Mouse (Mus musculus) testis, adult 2 months (tissue): ENCODE results near the gene Arl6ip5. TPM values are rescaled to one million over a fixed set of nuclear protein-coding genes. Genes with fewer than 3 reads are reported as not detected.

ENCODE experiments used
- H3K27ac ChIP-seq: fragments of 200-500 bp; 2 replicates; pipeline ENCODE4 v1.5.1; 2012; ENCODE audit warnings: low read depth, low read length; ENCODE audit not compliant: control insufficient read depth, insufficient read depth
- H3K27me3 ChIP-seq: fragments of 200-500 bp; 2 replicates; pipeline ENCODE4 v1.6.1; 2012; ENCODE audit warnings: mild to moderate bottlenecking, low read length, moderate library complexity; ENCODE audit not compliant: control insufficient read depth, insufficient read depth
- H3K36me3 ChIP-seq: fragments of 200-500 bp; 2 replicates; pipeline ENCODE4 v1.6.1; 2012; ENCODE audit warnings: mild to moderate bottlenecking, low read length; ENCODE audit not compliant: control insufficient read depth, insufficient read depth
- H3K4me1 ChIP-seq: fragments of 200-500 bp; 2 replicates; pipeline ENCODE4 v1.6.1; 2012; ENCODE audit warnings: low read length; ENCODE audit not compliant: control insufficient read depth, insufficient read depth
- H3K4me3 ChIP-seq: fragments of 200-500 bp; 2 replicates; pipeline ENCODE4 v1.5.1; 2012; ENCODE audit warnings: low read depth, mild to moderate bottlenecking, low read length, moderate library complexity, mixed read lengths; ENCODE audit not compliant: control insufficient read depth
- CTCF ChIP-seq: fragments of 200-500 bp; IDR thresholded peaks from 2 replicates; pipeline ENCODE4 v1.5.1; 2012; ENCODE audit warnings: low read depth, mild to moderate bottlenecking, inconsistent platforms, low read length, moderate library complexity; ENCODE audit not compliant: control insufficient read depth, insufficient read depth, insufficient replicate concordance
- POLR2A ChIP-seq: fragments of 200-500 bp; IDR thresholded peaks from 2 replicates; pipeline ENCODE4 v1.6.1; 2012; ENCODE audit warnings: low read depth, mild to moderate bottlenecking, inconsistent platforms, low read length, moderate library complexity; ENCODE audit not compliant: control insufficient read depth
- polyA plus RNA-seq: library from polyadenylated mRNA; depleted of rRNA; stranded (reverse); fragments of >200 nt; gene quantifications from 2 replicates; pipeline ENCODE4 v1.2.3, GENCODE M21; 2012

Gene Arl6ip5
- polyA plus RNA-seq, 1 experiment, result 8.1 TPM

DNA sequence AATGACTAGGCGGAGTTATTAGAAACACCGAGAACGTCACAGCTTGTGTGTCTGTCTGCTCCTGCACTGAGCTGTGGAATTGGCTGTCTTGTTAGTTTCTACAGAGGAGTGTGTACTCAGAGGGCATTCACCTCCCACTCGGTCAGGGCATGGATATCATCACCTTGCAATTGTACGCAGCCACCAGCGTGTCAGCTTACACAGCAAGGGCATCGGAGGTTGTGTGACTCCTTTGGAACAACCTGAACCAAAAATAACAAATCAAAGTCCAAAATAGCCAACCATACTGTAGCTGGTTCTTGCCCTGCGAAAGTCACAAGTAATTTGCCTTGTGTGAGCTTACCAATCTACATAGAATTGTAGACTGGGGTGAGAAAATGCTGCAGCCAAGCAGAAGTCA, 54.8 kb downstream of the Arl6ip5 start:
- TF ChIP-seq POLR2A, result no peak
- no peak for TF ChIP-seq CTCF
- no peaks in the 10 kb centered on the region for H3K36me3 ChIP-seq
- H3K4me1 ChIP-seq, result no peaks in the 10 kb centered on the region
- no peak overlapping the region for H3K4me3 ChIP-seq
- H3K27ac ChIP-seq, result no peak overlapping the region
- H3K27me3 ChIP-seq, result no peaks in the 10 kb centered on the region

DNA sequence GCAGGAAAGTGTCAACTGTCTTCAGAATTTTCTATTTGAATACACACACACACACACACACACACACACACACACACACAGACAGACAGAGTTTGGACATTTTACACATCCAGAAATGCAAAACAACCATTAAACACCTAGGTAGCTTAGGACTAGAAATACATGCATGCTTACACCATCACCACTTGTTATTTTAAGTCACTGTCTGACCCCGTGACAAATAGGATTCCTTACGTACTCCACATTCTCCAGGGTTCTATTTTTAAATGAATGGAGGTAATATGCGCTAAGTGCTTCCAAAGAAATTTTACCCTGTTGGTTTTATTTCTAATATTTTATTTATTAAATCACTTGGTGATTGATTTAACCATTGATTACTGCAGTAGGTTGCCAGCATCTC, 55.2 kb downstream of the Arl6ip5 start:
- TF ChIP-seq POLR2A (no peak), CTCF (no peak)
- Histone ChIP-seq H3K4me3 (no peak overlapping the region), H3K36me3 (no peaks in the 10 kb centered on the region)

DNA sequence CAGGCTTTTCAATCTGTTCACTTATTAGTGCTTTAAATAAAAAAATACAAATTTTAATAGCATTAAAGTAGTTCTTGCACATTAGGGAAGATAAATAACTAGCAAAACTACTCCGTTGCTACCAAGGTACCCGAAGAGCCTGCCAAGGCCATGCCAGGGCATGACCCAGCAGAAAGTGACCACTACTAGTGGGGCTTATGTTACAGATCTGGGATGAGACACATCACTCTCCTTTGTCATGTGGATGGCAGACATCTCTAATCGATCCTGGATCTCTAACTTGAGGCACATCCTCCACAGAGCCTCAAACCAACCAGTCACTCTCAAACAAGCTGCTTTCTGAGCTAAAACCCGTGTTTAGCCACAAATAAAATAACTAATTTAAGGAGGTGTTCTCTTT, 56.2 kb downstream of the Arl6ip5 start:
- Histone ChIP-seq H3K4me1 (no peaks in the 10 kb centered on the region), H3K27ac (no peak overlapping the region), H3K36me3 (no peaks in the 10 kb centered on the region), H3K4me3 (no peak overlapping the region), H3K27me3 (no peaks in the 10 kb centered on the region)
- no peak for TF ChIP-seq POLR2A

More for the DNA sequence above, 55.2 kb downstream of the Arl6ip5 start:
- H3K4me1 ChIP-seq, result no peaks in the 10 kb centered on the region
- H3K27me3 ChIP-seq, result no peaks in the 10 kb centered on the region
- no peak overlapping the region for H3K27ac ChIP-seq

DNA sequence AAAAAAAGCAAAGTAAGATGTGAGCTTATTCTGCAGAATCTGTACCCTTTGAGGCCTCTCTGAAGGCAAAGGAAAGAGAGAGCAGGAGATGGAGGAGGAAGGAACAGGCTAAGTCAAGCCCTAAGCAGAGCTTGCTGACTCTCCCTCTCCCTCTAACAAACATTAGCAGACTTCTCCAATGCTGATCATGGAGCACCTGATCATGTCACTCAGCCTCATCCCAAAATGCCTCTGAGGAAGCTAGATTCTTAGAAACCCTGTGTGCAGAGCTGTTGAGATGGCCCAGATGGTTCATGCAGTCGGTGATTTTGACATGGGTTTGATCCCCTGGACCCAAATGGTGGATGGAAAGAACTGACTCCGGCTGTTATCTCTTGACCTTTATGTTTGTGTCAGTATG, 56.6 kb downstream of the Arl6ip5 start:
- no peaks in the 10 kb centered on the region for H3K27me3 ChIP-seq
- H3K4me1 ChIP-seq, result no peaks in the 10 kb centered on the region
- no peak overlapping the region for H3K27ac ChIP-seq
- TF ChIP-seq POLR2A (no peak), CTCF (no peak)
- no peaks in the 10 kb centered on the region for H3K36me3 ChIP-seq
- H3K4me3 ChIP-seq, result no peak overlapping the region

DNA sequence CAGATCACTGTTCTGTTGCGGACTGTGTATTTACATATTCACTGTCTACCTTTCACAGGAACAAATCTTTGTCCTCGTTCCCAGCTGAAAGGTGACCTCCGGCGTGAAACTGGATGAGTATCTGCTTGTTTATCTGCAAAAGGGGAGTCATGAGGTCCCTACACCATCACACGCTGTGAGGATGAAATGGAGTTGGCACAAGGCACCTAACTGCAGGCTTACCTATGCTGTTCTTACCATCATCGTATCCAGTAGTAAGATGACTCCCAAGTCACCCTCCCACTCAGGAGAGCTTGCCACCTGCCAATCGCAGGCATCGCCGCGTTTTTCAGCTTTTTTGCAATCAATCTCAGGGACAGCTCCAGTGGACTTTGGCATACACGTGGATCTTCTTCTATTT, 59.1 kb downstream of the Arl6ip5 start:
- TF ChIP-seq POLR2A, result no peak
- Histone ChIP-seq H3K4me1 (no peaks in the 10 kb centered on the region), H3K36me3 (no peaks in the 10 kb centered on the region), H3K27me3 (no peaks in the 10 kb centered on the region), H3K27ac (no peak overlapping the region), H3K4me3 (no peak overlapping the region)

- Histone ChIP-seq H3K4me3 (no peak overlapping the region), H3K27ac (no peak overlapping the region), H3K36me3 (no peaks in the 10 kb centered on the region), H3K4me1 (no peaks in the 10 kb centered on the region), H3K27me3 (no peaks in the 10 kb centered on the region)
- TF ChIP-seq CTCF (no peak), POLR2A (no peak)
These were observed 61.9 kb downstream of the Arl6ip5 start for GRCm38 (mm10) chr6:97272349-97272748.

DNA sequence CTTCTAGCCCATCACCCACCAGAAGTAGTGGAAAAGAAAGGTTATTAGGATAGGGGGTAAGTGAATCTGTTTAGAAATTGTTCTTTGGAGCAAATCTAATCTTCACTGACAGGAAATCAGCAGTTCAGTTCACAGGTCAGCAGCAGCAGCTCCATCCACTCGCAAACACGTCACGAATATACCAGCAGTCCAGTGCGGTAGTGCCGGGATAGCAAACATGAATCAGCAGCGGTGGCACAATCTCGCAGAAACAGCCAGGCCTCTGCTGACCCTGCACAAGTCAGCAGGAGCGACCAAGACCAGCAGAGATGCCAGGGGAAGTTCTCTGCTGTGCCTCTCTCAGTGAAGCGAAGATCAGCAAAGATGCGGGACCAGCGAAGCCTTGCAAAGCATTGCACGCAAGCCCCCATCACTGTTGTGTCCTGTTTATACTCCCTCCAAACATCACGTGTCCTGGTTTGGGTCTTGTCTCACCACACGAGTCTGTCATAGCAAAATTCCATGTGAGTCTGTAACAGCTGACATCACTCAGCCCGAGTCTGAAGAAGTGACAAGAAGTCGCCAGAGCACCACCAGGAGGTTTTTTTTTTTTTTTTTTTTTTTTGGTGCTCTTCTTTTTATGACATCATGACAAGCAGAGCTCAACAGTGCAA, 62.7 kb downstream of the Arl6ip5 start:
- Histone ChIP-seq H3K27me3 (no peaks in the 10 kb centered on the region), H3K36me3 (no peaks in the 10 kb centered on the region), H3K27ac (no peak overlapping the region), H3K4me3 (no peak overlapping the region), H3K4me1 (no peaks in the 10 kb centered on the region)
- no peak for TF ChIP-seq POLR2A
- no peak for TF ChIP-seq CTCF

GRCm38 (mm10) chr6:97273777-97274176, 63.3 kb downstream of the Arl6ip5 start:
- TF ChIP-seq POLR2A, result no peak
- no peaks in the 10 kb centered on the region for H3K27me3 ChIP-seq
- no peaks in the 10 kb centered on the region; the same call in 1 of the 2 replicates for H3K4me1 ChIP-seq
- no peak overlapping the region for H3K27ac ChIP-seq
- no peaks in the 10 kb centered on the region for H3K36me3 ChIP-seq
- no peak overlapping the region for H3K4me3 ChIP-seq

- Histone ChIP-seq H3K4me1 (no peaks in the 10 kb centered on the region; the same call in 1 of the 2 replicates), H3K36me3 (no peaks in the 10 kb centered on the region), H3K27me3 (no peaks in the 10 kb centered on the region), H3K27ac (no peak overlapping the region), H3K4me3 (no peak overlapping the region)
- TF ChIP-seq POLR2A (no peak), CTCF (no peak)
These were observed 65.3 kb downstream of the Arl6ip5 start for GRCm38 (mm10) chr6:97275760-97276159.
